Mouse (Mus musculus) left cerebral cortex, adult 11 months (tissue): ENCODE data around the gene Tab1.
"Not testable (repeated sequence)": the region's sequence is repeated elsewhere in the genome, so short reads cannot be mapped to it uniquely, and the experiment has no call there.

Experiments
- DNase-seq: peaks from one replicate; pipeline ENCODE4 v3.0.0; 2022; ENCODE audit warnings: low spot score

Gene Tab1

GRCm38 (mm10) chr15:80105490-80106410 is 27.2 kb upstream of the Tab1 start:
- DNase-seq, result no peak

DNA sequence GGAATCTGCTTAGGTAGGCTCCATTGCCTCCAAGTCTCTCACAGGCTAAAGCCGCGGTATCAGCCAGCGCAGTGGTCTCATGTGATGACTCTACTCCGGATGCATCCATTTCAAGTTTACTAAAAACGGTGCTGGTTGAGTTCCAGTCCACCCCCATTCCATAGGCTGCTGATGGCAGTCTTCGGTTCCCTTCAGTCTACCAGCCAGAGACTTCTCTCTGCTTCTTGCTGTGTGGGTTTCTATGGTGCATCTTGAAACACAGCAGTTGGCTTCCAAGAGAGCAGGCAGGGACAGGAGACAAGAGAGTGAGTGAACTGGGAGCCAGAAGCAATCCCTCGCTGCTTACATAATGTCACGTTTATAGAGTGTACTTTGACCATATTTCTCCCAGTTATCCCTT is 25.8 kb upstream of the Tab1 start:
- DNase-seq, result no peak

DNA sequence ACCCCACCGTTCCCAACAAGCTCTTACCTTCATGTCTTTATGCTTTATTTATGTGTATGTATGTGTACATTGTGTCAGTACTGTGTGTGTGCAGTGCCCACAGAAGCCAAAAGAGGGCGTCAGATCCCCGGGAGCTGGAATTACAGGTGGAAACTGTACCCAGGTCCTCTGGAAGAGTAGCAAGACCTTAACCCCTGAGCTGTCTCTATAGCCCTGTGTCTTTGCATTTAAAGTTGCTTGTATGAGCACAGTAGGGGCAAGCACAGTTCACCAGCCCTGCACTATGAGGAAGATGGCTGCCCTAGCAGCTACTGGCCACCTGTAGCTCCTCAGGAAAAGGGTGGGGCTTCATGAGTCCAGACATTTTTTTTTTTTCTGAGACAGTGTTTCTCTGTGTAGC is 25.4 kb upstream of the Tab1 start:
- no peak for DNase-seq

DNA sequence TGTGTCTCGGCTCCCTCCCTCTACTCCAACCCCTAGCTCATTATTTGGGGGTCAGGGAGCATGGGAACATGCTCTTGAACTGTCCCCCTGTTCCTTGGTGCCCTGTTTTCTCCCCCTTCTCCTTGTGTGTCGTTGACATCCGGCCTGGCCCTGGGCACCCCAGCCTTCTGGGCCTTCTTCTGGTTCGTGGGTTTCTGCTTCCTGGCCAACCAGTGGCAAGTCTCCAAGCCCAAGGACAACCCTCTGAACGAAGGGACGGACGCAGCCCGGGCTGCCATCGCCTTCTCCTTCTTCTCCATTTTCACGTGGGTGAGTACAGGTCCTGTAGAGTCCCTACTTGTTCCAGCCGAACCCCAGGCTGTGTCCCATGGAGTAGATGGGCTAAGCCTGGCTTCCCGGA is 21.5 kb upstream of the Tab1 start:
- DNase-seq, result no peak

DNA sequence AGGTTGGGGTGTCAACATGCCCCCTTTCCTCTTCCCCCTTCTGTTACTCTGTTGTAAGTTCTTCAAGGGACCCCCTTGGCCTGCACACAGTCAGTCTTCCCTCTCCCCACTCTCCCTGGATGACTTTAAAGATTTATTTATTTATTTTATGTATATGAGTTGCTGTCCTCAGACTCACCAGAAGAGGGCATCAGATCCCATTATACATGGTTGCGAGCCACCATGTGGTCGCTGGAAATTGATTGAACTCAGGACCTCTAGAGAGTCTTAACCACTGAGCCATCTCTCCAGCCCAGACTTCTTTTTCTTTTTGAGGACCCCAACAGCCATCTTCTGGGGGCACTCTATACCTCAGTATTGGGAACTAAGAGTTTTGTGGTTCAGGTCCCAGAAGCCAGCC is 20.4 kb upstream of the Tab1 start:
- no peak for DNase-seq

GRCm38 (mm10) chr15:80114414-80114813 is 18.5 kb upstream of the Tab1 start:
- DNase-seq, result no peak

GRCm38 (mm10) chr15:80115256-80115655 is 17.7 kb upstream of the Tab1 start:
- no peak for DNase-seq

- no peak for DNase-seq
These were observed 16.8 kb upstream of the Tab1 start for GRCm38 (mm10) chr15:80115866-80116794.

DNA sequence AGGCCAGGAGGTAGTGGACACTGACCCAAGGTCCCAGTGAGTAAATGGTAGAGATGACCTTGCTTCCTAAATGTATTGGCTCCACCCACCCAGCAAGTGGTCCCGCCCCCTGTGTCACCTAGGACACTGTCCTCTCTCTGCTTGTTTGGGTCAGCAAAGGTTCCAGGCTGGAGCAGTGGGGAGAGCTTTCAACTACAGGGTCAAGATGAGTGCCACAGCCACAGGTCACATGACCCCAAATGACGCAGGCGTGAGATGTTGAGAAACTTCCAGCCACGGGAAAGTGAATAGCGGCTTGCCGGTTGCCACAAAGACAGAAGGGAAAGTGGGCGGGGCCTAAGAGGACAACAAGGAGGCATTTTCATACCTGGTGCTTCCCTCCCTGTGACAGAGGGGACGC is 15.8 kb upstream of the Tab1 start:
- DNase-seq, result no peak

DNA sequence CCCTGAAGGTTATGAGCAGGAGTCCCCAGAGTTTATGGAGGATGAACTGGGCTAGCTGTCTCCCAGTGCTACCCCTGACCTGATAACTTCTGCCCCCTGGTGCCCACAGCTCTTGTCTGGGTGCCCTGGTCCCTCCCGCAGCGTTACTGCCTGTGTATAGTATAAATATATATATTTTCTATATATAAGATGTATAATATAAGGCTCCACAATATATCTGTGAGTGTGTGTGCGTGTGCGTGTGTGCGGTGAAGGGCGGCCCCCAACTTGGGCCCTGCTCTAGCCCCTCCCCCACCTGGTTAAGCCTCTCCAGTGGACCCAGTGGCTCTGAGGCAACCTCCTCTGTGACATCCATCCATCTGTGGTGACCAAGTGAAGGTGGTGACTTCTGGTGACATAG is 13.9 kb upstream of the Tab1 start:
- no peak for DNase-seq

- DNase-seq, result no peak
These were observed 11.1 kb upstream of the Tab1 start for GRCm38 (mm10) chr15:80121721-80122325.

- DNase-seq, result not testable (repeated sequence)
These were observed 10.5 kb upstream of the Tab1 start for GRCm38 (mm10) chr15:80122431-80122830.

DNA sequence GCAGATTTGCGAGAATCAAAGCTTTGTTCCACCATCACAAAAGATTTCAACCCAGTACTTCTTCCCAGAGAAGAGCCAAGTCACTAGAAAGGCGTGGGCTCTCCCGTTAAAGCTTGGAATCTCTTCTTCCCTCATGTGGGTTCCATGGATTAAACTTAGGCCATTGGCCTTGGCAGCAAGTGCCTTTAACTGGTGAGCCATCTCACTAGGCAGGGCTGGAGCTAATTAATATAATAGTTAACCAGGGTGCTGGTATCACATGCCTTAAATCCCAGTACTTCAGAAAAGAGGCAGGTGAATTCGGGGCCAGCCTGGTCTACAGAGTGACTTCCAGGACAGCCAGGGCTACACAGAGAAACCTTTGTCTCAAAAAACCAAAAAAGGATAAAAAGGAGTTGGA is 8.3 kb upstream of the Tab1 start:
- DNase-seq, result no peak

DNA sequence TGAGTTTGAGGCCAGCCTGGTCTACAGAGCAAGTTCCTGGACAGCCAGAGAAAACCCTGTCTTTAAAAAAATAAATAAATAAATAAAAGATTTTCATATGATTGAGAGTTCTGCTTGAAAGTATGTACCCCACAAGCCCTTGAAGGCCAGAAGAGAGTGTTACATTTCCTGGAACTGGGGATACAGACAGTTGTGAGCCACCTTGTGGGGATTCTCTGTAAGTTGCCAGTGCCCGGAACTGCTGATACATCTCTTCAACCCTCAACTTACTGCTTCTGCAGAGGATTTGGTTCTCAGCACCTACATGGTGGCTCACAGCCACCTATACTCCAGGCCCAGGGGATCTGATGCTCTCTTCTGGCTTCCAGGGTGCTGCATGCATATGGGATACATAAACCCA is 5.7 kb upstream of the Tab1 start:
- no peak for DNase-seq

DNA sequence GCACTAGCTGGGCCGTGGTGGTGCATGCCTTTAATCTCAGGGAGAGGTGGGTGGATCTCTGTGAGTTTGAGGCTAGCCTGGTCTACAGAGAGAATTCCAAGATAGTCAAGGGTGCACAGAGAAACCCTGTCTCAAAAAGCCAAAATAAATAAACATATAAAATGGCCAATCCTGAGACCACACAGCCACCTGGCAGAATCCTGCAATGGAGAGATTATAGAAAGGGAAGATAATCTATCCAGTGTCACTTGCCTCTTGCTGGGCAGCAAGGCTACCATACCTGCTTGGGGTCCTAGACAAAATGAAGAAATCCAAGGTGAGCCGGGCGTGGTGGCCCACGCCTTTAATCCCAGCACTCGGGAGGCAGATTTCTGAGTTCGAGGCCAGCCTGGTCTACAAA is 2.9 kb upstream of the Tab1 start:
- no peak for DNase-seq

DNA sequence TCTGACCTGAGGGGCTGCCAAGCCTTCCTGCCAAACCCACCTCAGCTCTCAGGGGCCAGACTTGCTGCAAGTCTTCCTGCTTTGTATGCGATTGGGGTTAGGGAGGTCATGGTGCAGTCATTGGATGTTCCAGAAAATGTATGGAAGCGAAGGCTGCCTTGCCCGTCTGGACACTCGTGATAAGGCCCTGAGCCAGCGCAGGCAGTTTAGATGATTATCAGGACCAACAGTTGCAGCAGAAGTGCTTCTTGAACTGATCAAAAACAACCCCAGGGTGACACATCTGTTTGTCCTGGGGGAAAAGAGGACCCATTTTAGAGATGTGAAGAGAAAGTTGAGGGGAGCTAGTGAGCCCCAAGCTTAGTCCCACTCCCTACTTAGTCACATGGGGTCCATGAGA is 2.2 kb upstream of the Tab1 start:
- DNase-seq, result no peak

GRCm38 (mm10) chr15:80131421-80131820 is 1.5 kb upstream of the Tab1 start:
- DNase-seq, result no peak

- DNase-seq, result no peak
These were observed 475 bp upstream of the Tab1 start for GRCm38 (mm10) chr15:80132452-80132851.

- no peak for DNase-seq
These were observed 939 bp downstream of the Tab1 start for GRCm38 (mm10) chr15:80133682-80134449.

GRCm38 (mm10) chr15:80134450-80134847 is 1.5 kb downstream of the Tab1 start:
- DNase-seq, result no peak

DNA sequence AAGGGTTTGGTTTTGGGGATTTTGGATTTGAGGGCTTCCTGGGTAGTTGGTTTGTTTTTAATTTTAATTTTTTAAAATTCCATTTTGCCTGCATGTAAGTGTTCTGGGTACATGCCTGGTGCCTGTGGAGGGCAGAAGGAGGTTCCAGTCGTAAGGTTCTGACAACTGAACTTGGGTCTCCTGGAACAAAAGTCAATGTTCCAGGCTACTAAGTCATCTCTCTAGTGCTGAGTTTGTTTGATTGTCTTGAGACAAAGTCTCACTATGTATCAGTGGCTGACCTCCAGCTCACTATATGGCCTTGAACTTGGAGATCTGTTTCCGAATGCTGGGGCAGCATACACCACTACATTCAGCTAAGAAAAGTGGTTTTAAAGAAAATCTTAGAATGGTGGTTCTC is 2.6 kb downstream of the Tab1 start:
- DNase-seq, result no peak

- no peak for DNase-seq
These were observed 3.7 kb downstream of the Tab1 start for GRCm38 (mm10) chr15:80136645-80137044.
